Mouse (Mus musculus) neural tube, embryonic 15.5 days (tissue): ENCODE measurements around the gene Actg1. TPM values are rescaled to one million over a fixed set of nuclear protein-coding genes. Genes with fewer than 3 reads are reported as not detected.

Source experiments
- ATAC-seq: fragments of 200-750 bp; cut with Nextera tagmentation; 2 replicates; pipeline ENCODE4 v1.8.0; 2017; ENCODE audit warnings: mild to moderate bottlenecking, moderate TSS enrichment, moderate library complexity; ENCODE audit not compliant: low FRiP score
- H3K27ac ChIP-seq: fragments of 300-500 bp; sonication (generic); replicated peaks from 2 replicates; pipeline ENCODE4 v1.5.1; 2015; ENCODE audit warnings: mild to moderate bottlenecking, inconsistent platforms
- H3K27me3 ChIP-seq: fragments of 300-500 bp; sonication (generic); replicated peaks from 2 replicates; pipeline ENCODE4 v1.6.1; 2015; ENCODE audit warnings: inconsistent platforms
- H3K36me3 ChIP-seq: fragments of 300-500 bp; sonication (generic); 2 replicates; pipeline ENCODE4 v1.6.1; 2015; ENCODE audit warnings: inconsistent platforms
- H3K4me1 ChIP-seq: fragments of 300-500 bp; sonication (generic); 2 replicates; pipeline ENCODE4 v1.6.1; 2015; ENCODE audit warnings: inconsistent platforms
- H3K4me2 ChIP-seq: fragments of 300-500 bp; sonication (generic); 2 replicates; pipeline ENCODE4 v1.6.1; 2015; ENCODE audit warnings: inconsistent platforms, mild to moderate bottlenecking, moderate library complexity
- H3K4me3 ChIP-seq: fragments of 300-500 bp; sonication (generic); replicated peaks from 2 replicates; pipeline ENCODE4 v1.5.1; 2015; ENCODE audit warnings: mild to moderate bottlenecking, inconsistent platforms
- H3K9ac ChIP-seq: fragments of 300-500 bp; sonication (generic); replicated peaks from 2 replicates; pipeline ENCODE4 v1.6.1; 2015; ENCODE audit warnings: mild to moderate bottlenecking, inconsistent platforms
- H3K9me3 ChIP-seq: fragments of 300-500 bp; sonication (generic); replicated peaks from 2 replicates; pipeline ENCODE4 v1.6.1; 2016; ENCODE audit warnings: inconsistent platforms
- WGBS: fragments of 180-500 bp; shearing (Covaris S2); methylation state at CpG from one replicate; pipeline ENCODE4 v1.1.7; 2015; ENCODE audit warnings: mixed read lengths; 5-methylcytosine and 5-hydroxymethylcytosine counted together
- polyA plus RNA-seq: library from polyadenylated mRNA; unstranded; fragments of >200 nt; fragmentation: Nextera tagmentation; extraction: Ambion mirVana; gene quantifications from 2 replicates; pipeline ENCODE4 v1.2.1, GENCODE M21; 2015

The Actg1 gene
- polyA plus RNA-seq, 1 experiment from 2014 or later: 3,776 TPM

DNA sequence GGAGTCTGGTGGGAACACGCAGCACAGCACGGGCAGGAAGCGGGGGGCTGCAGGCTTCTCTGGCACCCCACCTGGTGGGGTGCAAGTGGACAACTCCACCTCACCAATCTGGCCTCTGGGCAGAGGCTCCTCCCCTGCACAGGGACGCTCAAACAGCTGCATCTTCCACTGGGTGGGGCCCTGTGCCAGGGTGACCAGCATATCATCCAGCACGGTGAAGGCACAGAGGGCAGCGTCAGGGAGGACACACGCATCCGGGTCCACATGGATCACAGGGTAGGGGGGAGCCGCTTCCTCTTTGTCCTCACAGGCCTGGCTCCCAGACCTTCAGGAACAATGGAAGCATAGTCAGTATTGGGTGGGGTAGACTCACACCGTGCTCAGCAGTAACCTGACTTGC, 29.0 kb upstream of the Actg1 start:
- Histone ChIP-seq H3K27ac (no peak overlapping the region), H3K4me1 (peaks cover 41% of the 10 kb centered on the region), H3K36me3 (peaks cover 69% of the 10 kb centered on the region), H3K9me3 (no peaks in the 10 kb centered on the region), H3K27me3 (no peaks in the 10 kb centered on the region), H3K9ac (peak overlapping the region; percentile 69), H3K4me2 (peak overlapping the region; percentile 69), H3K4me3 (peak overlapping the region; percentile 69)
- 64% methylated on average over 10 of the region's 10 CpGs for WGBS
- ATAC-seq: no peak

DNA sequence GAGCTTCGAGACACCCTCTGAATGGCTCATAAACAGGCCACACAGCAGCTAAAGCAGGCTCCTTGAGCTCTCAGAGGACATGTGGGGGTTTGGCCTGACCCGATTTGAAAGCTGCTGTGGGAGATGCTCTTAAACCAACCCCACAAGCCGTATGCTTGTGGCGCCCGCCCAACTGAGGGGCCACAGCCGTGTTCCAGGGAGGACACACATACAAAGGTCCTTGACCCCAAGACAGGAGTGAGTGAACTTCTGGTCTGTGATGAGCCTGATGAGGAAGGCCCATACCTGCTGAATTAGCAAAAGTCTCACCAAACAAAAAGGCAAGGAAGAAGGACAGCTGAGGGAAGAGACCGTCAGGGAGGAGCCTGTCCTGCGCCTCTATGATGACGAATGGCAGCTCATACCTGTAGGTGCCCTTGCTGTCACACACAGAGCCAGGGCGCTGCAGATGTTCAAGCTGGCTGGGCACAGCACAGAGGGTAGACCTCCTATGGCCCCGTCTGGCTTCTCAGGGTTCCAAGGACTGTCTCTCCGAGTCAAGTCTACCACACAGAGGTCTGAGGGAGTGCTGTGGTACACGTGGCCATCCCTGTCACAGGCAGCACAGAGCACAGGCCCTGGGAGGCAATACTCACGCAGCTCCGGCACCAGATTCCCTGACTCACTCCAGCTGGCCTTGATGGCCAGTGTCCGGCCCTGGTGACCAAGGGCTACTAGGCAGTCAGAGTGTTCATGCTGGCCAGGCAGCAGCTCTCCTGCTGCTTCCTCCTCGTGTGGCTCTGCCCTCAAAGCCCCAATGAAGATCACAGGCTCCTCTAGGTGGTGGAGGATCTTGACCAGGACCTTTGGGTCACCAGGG, 28.2 kb upstream of the Actg1 start:
- ATAC-seq: no peak
- Histone ChIP-seq H3K27me3 (no peaks in the 10 kb centered on the region), H3K27ac (no peak overlapping the region), H3K36me3 (peaks cover 69% of the 10 kb centered on the region), H3K4me3 (no peak overlapping the region), H3K4me1 (peaks cover 41% of the 10 kb centered on the region), H3K9me3 (no peaks in the 10 kb centered on the region), H3K4me2 (peak overlapping the region; percentile 69), H3K9ac (peak overlapping the region; percentile 69)
- whole genome bisulfite sequencing: 90% methylated on average over 17 of the region's 17 CpGs

DNA sequence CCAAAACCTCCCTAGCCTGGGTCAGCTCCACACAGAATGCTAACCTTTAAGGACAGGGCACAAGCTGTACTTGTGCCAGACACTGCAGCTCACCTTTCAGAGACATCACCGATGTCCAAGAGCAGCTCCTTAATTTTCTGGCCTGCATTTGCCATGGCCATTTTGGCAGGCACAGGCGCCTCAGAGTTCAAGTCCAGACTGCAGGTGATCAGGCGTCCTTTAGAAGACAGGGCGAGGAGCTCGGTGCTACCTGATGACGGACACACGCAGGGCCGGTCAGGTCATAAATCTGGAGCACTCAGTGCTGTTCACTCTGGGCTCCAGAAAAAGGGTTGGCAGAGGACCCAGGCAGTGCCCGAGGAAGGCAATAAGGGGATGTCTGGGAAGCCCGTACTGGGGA, 27.0 kb upstream of the Actg1 start:
- H3K9ac ChIP-seq: no peak overlapping the region
- no peak overlapping the region for H3K27ac ChIP-seq
- H3K9me3 ChIP-seq: no peaks in the 10 kb centered on the region
- peaks cover 69% of the 10 kb centered on the region for H3K36me3 ChIP-seq
- H3K4me2 ChIP-seq: no peak overlapping the region
- H3K4me3 ChIP-seq: no peak overlapping the region
- WGBS: 93% methylated on average over 10 of the region's 10 CpGs
- no peak for ATAC-seq
- H3K27me3 ChIP-seq: no peaks in the 10 kb centered on the region
- peaks cover 41% of the 10 kb centered on the region for H3K4me1 ChIP-seq

DNA sequence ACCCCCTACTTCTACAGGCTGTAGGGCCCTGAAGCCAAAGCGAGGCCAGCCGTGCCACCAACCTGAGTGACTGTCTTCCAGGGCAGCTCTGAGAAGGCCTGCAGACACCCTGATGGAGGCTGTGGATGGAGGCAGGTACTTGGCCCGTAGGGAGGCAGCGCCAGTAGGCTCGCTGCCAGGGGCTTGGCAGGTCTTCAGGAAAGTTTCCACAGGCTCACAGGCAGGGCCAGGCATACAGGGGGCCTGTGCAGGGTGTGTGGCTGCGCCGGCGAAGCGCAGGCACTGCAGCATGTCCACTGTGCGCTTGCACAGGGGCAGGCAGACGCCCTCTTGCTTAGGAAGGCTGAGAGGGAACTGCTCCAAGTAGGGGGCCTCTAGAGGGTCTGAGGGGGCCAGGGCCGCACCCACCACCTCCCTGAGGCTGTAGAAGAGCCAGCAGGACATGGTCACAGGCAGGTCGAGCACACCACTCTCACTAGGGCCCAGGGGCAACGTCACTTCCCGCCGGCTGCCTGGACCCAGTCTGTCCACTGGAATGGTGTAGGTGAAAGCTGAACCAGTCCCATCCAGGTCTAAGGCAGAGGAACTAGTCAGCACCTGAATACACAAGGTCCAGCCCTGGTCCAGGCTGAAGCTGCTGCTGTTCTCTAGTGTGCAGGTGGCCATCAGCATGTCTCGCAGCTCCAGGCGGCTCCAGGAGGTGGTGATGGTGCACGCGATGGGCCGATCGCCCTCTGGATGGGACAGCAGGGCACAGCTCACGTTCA, 25.7 kb upstream of the Actg1 start:
- no peak overlapping the region for H3K4me3 ChIP-seq
- H3K27me3 ChIP-seq: no peaks in the 10 kb centered on the region
- no peak overlapping the region for H3K27ac ChIP-seq
- H3K9me3 ChIP-seq: no peaks in the 10 kb centered on the region
- peaks cover 39% of the 10 kb centered on the region for H3K4me1 ChIP-seq
- WGBS: 88% methylated on average over 23 of the region's 23 CpGs
- ATAC-seq: no peak
- no peak overlapping the region for H3K9ac ChIP-seq
- no peak overlapping the region for H3K4me2 ChIP-seq
- H3K36me3 ChIP-seq: peaks cover 78% of the 10 kb centered on the region

DNA sequence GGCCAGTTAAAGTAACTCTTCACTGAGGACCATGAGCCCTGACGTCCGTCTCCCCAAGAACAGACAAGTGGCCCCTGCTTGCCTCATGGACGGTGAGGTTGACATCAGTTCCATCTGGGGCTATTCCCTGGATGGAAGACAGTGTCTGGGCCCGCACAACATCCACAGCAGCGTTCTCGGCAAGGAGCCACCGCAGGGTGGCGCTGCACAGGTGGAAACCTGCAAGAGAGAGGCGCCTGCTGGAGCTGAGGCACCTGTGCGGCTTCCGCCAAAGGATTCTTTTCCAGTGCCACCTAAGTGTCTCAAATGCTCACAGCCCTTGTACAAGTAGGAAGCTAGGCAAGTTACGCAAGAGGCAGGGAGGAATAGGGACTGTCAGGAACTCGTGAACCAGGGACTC, 24.7 kb upstream of the Actg1 start:
- H3K9ac ChIP-seq: no peak overlapping the region
- no peak overlapping the region for H3K4me2 ChIP-seq
- H3K36me3 ChIP-seq: peaks cover 81% of the 10 kb centered on the region
- H3K27me3 ChIP-seq: no peaks in the 10 kb centered on the region
- no peak overlapping the region for H3K4me3 ChIP-seq
- WGBS: 67% methylated on average over 13 of the region's 13 CpGs
- no peaks in the 10 kb centered on the region for H3K9me3 ChIP-seq
- no peak overlapping the region for H3K27ac ChIP-seq
- H3K4me1 ChIP-seq: peaks cover 35% of the 10 kb centered on the region
- ATAC-seq: no peak

DNA sequence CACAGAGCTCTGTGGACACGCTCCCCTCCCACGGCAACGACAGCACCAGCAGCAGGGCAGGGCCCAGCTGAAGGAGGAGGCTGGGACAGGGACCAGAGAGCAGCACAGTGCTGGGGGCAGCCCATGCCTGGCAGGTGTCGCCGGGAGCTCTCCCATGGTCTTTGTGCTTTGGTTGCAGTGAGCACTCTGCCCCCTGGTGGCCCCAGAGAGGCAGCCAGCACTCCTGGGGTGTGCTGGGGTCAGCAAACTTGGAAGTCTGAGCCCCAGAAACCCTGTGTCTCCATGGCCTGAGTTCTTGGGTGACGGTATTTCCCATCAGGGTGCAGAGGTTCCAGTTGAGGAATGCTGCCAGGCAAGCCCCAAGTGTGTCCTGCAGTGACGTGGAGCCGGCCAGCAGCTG, 21.3 kb upstream of the Actg1 start:
- ATAC-seq: peak; percentile 26; the same call in 1 of the 2 replicates
- Histone ChIP-seq H3K4me1 (peaks cover 20% of the 10 kb centered on the region), H3K4me2 (no peak overlapping the region), H3K27me3 (no peaks in the 10 kb centered on the region), H3K9me3 (no peaks in the 10 kb centered on the region), H3K9ac (no peak overlapping the region), H3K27ac (no peak overlapping the region), H3K36me3 (peaks cover 59% of the 10 kb centered on the region), H3K4me3 (no peak overlapping the region)
- 31% methylated on average over 8 of the region's 8 CpGs for WGBS

DNA sequence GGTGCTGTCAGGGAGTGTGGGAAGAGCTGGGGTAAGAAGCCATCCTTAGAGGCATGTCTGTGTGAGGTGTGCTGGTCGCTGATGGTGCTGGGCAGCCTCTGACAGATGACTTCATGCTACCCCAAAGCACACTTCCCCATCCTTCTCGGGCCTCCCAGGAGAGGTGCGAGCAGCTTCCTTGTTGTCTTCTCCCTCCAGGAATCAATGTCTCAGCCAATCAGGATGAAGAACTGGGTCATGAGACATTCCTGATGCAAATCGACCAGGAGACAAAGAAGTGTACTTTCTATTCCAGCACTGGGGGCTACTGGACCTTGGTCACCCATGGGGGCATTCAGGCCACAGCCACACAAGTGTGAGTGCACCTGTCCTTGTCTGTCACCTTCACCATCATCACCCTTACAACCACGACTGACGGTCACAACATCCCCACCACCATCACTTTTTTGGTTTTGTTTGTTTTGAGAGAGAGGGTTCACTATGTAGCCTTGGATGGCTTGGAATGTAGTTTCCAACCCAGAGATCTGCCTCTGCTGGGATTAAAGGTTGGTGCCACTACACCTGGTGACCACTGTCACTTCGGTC, 18.2 kb upstream of the Actg1 start:
- Histone ChIP-seq H3K9ac (no peak overlapping the region), H3K4me2 (no peak overlapping the region)

DNA sequence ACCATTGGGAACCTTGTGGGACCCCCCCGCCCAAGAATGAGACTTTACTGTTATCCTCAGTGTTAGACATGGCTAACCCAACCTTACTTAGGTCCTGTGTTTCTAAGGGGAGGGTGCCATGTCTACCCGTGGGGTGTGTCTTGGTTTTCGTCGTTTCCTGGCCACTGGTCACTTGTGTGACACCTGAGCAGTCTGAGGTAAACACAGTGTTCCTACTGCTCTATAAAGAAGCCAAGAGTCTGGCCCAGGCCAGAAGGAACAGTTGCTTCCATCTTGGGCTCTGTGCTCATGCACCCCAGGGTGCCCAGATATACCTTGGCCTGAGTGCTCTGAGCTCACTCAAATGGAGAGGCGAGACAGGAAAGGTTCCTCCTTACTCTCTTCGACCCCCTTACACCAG, 14.5 kb upstream of the Actg1 start:
- Histone ChIP-seq H3K27ac (no peak overlapping the region), H3K27me3 (no peaks in the 10 kb centered on the region), H3K4me3 (no peak overlapping the region), H3K9ac (no peak overlapping the region), H3K4me1 (peaks cover 35% of the 10 kb centered on the region), H3K9me3 (no peaks in the 10 kb centered on the region), H3K4me2 (no peak overlapping the region), H3K36me3 (no peaks in the 10 kb centered on the region)
- WGBS: 90% methylated on average over 6 of the region's 6 CpGs
- no peak for ATAC-seq

More for the DNA sequence above, 18.2 kb upstream of the Actg1 start:
- Histone ChIP-seq H3K27me3 (no peaks in the 10 kb centered on the region), H3K4me1 (peaks cover 13% of the 10 kb centered on the region), H3K4me3 (no peak overlapping the region), H3K27ac (no peak overlapping the region), H3K36me3 (peaks cover 28% of the 10 kb centered on the region), H3K9me3 (no peaks in the 10 kb centered on the region)
- no peak for ATAC-seq
- 38% methylated on average over 7 of the region's 7 CpGs for WGBS

DNA sequence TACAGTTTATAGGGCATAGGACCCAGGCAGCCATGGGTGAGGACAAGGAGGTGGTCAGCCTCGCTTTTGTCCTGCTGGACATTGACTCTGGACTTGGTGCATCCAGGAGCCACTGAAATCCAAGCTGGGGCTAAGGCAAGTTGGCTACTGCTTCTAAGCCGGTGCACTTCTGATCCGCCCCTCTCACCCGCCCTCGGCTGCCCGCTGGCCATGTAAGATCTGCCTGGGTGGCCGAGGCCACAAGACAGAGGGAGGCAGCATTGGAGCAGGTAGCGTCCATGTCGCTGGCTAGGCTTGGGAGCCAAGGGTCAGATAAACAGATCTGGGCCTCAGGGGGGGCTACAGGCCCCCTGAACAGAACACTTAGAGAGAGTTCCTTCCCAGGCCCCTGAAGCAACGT, 13.0 kb upstream of the Actg1 start, which contains the start of gene Fscn2:
TSS of gene Fscn2 (plus strand) at position 240 of the 400 bp plus-strand sequence.
- ATAC-seq: no peak
- Histone ChIP-seq H3K4me3 (no peak within 1 kb of the TSS), H3K27me3 (no peaks in the 10 kb centered on the region), H3K9me3 (no peaks in the 10 kb centered on the region), H3K9ac (no peak within 1 kb of the TSS), H3K36me3 (no peaks in the 10 kb centered on the region), H3K27ac (no peak within 1 kb of the TSS), H3K4me1 (peaks cover 42% of the 10 kb centered on the region), H3K4me2 (no peak within 1 kb of the TSS)
- 80% methylated on average over 10 of the region's 10 CpGs for WGBS

DNA sequence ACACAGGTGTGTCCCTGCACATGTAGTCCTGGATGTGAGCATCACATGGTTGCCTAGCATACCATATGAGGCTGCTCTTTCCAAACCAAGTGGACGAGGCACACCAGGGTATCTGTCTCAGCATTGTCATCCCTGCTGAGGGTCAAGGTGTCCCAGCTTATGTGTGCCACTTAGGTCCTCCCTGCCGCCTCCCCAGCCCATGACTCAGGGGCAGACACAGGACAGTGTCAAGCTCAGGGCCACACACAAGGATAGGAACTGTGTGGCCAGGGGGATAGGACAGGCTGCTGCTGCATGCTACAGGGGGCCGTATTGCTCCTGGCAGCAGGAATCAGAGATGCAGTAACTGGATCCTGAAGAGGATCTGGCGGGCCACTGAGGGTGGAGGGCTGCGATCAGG, 12.4 kb upstream of the Actg1 start:
- H3K9me3 ChIP-seq: no peaks in the 10 kb centered on the region
- no peak for ATAC-seq
- H3K4me1 ChIP-seq: peaks cover 37% of the 10 kb centered on the region
- H3K27ac ChIP-seq: no peak overlapping the region
- no peaks in the 10 kb centered on the region for H3K27me3 ChIP-seq
- no peaks in the 10 kb centered on the region for H3K36me3 ChIP-seq
- no peak overlapping the region for H3K4me2 ChIP-seq
- 79% methylated on average over 5 of the region's 5 CpGs for WGBS
- no peak overlapping the region for H3K9ac ChIP-seq
- no peak overlapping the region for H3K4me3 ChIP-seq

DNA sequence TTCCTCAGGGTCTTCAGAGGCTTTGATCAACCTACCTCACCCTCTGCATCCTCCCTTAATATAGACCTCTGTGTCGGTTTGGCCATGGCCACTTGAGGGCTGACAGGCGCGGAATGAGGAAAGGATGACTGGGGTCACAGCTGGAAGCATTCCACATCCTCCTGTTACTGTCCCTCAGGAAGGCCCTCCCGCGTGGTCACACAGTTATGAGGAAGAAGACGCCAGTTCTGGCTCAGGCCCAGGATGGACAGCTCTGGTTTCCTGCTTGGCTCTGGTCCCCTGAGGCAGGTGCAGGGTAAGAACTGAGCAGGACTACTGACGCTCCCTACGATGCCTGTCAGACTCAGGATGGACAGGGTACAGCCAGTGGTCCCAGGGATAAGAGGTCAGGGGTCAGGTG, 11.7 kb upstream of the Actg1 start:
- Histone ChIP-seq H3K4me3 (no peak overlapping the region), H3K9ac (no peak overlapping the region), H3K9me3 (no peaks in the 10 kb centered on the region), H3K27me3 (no peaks in the 10 kb centered on the region), H3K36me3 (no peaks in the 10 kb centered on the region), H3K27ac (no peak overlapping the region), H3K4me2 (no peak overlapping the region), H3K4me1 (peaks cover 37% of the 10 kb centered on the region)
- no peak for ATAC-seq
- 63% methylated on average over 8 of the region's 8 CpGs for WGBS
